Mouse (Mus musculus) c-Kit-positive CD71-positive TER-119-negative erythroid progenitor cells, embryonic 14.5 days (primary cell): ENCODE results near the gene Mctp2.

ENCODE experiments used
- DNase-seq: peaks from one replicate; pipeline ENCODE4 v3.0.0-alpha.2; 2013; ENCODE audit warnings: low read depth

Gene Mctp2

DNA sequence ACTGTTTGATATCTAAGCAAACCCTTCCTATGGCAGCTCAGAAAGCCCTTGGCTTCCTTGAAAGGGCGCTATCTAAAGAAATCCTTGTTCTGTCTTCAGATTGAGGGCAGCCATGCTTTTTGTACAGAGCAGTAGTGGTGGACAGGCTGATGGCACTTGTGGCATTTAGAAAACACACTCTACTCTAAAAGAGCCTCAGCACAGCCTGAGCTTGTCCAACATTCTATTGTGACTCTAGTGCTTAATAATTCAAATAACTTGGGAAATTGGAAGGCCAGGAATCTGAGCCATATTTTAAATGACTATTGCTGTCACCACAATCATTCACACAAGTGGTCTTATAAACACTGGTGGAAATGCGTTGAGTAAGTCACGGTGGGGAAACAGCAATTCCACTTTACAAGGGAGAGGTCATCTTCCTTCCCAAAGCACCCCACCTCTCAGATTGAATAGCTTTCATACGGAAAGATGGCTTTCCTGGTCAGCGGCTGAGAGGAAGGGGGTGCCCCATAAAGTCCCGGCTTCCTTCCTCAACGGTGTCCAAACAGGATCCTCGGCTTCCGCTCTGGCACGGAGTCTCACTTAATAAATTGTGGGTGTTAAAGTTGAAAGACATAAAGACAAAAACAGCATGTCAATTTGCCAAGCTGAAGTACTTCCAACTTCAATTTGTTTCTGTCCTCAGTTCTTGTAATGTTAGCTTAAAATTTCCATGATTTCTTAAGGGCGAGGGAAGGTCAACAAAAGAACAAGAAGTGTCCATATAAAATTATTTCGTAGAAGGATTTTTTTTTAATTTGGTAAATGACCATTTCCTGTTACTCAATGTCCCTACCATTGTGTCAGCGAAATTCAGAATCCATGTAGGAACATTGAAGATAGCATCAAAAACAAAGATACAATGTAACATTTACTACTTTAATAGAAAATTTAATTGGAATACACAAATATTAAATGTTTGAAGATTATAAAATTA lies 140.4 kb downstream of the Mctp2 start:
- DNase-seq: no peak

DNA sequence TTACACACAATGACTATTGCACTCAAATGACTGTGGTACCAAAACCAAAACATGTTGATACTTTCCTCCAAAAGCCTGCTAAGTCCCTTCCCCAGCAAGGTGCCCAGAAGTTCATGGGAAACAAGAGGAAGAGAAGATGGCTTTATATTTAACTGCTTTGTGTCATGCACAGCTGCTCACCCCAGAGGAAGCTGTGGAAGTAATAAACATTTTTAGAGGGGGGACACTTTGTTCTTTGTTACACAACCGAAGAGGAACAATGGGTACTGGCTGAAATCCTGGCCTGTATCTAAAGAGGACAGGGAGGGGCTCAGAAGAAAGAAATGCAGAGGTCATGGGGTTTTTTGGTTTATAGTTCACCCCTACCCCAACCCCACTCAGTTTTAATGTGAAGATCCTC lies 144.2 kb downstream of the Mctp2 start:
- no peak for DNase-seq

DNA sequence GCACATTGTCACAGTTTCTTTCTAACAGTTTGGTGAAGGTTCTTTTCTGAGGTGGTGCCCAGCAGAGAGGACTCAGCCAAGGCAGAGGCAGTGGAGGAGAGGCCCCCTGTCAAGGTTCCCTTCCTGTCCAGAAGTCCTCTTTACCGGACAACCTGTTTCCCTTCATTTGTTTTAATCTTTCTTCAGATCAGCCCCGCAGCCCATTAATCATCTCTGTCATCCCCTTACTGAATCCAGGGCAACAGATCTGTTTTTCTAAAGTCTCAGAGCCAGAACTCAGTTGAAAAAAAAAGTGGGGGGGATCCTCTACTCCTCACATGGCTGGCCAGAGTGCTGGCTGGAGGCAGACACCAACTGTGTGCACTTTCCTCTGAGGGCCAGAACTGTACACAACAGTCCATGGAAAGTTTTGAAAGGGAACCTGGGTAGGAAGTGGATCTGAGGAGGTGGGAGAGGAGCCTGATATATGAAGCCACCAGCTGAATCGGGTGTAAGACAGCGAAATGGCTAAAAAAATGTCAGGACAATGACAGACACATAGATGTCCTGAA lies 146.8 kb downstream of the Mctp2 start:
- no peak for DNase-seq

DNA sequence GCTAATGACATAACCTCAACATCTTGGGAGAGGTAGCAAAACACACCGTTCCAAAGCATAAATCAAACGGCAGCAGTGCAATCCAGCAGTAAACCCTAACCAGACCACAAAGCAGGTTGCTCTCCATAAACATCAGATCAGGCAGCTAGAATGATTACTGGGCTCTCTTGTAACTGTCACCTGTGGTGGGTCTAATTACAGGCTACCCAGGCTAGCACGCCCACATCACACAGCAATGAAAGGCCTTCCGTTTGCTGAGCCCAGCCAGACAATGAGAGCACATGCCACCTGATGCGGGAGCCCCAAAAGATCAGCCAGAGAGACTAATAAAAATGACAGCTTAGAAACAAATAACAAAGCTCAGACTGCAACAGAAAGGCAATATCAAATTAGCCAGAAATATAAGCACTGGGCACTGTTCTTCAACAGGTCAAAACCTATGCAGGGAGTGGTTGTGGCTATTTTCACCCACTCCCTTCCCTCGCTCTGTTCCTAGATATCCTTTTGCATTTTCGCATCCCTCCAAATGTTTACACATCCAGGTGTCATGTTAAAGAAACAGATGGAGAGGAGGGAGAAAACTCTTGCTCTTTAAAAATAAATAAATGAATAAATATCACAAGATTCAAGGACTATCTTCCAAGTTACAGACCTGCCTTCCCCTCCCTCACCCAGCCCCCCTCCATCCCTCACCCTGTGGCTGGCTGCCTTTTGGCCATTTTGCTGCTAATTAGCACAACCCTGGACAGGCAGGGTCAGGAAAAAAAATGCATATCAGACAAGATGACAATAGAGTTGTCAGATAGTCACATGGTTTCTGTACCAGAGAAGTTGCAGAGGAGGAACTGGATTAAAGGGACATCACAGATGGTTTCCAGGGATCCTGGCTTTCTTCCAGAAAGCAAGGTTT lies 155.4 kb downstream of the Mctp2 start:
- no peak for DNase-seq

DNA sequence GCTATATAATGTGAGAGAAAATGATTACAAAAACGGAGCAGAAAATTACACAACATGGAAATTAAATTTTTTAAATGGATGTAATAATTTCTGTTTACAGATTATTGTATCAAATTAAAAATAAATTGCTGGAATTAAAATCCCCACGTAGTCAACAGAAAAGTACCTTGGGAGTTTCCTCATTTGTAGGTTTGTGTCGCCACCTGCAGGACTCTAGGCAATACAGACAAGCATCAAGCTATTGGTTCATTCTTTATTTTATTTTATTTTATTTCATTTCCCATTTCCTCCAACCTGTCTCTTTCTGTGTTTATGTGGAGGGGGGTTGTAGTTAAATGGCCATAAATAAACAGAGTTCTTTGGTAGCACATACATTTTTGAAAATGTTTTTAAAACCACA lies 157.3 kb downstream of the Mctp2 start:
- no peak for DNase-seq

DNA sequence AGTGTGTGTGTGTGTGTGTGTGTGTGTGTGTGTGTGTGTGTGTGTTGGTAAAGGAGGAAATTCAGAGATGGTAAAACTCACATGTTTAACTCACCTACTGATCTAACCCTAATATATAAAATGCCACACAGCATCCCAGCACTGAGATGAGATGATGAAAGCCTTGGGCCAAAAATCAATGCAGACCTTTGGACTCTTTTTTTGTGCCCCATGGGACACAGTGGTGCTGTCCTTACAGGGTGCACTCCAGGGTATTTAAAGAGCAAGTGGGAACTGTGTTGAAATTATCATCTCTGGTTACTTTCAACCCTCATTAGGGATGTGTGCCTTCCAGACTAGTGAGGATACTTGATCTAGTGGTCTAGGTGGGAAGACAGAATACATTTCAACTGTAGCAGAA lies 159.6 kb downstream of the Mctp2 start:
- DNase-seq: no peak

DNA sequence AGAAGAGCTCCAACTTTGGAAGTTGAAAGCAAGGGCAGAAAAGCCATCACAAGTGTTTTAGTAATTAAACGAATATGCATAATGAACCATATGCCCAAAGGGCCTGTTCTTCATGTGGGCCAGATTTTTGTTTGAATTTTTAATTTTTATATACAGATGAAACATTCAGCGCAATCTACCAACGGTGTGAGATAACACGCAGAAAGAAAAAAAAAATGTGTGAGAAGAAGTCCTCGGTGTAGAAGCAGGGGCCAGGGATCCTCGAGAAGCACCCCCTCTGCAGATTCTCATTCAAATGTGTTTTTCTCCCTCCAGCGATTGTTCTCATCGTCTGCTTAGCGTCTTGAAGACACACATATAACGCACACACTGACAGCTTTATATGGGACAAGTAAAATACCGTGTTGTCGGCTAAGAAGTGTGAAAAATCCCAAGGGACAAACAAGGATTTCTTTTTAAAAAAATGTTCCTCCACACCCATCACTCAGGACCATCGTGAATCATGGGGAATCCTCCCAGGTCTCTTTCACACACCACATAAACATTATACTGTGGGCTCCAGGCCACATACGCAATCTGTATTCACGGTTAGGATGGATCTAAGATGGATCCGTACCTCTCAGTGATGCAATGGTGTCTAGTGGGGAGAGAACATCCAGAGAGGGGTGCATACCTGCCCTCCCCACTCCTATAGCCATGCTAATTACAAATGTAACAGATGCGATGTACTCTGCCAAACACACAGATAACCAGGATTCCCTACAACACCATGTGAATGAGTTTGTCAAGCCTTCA lies 160.5 kb downstream of the Mctp2 start:
- DNase-seq: no peak

DNA sequence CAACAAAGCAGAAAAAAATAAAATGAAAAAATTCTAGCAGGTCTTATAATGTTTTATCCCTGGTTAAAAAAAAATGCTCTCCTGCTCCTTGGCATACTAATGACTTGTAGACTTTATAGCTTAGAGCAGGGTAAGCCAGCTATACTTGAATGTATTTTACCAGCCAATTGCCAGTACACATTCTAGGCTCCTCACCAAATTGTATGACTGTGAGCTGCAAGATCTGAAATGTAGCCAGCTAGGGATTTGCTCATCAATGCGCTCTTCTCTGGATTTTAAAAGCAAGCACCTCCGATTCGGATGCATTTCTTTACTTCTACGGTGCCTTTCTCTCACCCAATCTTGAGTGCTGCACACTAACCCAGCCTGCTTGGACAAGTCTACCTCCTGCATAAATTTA lies 167.7 kb downstream of the Mctp2 start:
- no peak for DNase-seq

DNA sequence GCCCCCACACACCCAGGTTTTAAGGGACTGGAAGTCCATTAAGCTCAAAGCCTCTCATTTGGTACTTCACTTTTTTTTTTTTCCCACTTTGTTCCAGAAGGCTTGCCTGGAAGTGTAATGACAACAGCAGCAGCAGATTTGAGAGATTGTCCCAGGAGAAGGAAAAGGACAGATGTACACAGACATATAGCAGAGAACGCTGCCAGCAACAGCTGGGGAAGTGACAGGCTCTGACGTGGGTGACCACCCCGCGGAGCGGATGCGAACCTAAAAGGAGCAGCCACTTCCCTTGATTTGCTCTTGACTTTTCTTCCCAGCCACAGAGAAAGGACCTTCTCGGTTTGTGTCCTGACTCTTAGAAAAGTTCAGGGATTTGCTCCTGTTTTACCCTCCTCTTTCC lies 185.4 kb downstream of the Mctp2 start:
- DNase-seq: no peak

DNA sequence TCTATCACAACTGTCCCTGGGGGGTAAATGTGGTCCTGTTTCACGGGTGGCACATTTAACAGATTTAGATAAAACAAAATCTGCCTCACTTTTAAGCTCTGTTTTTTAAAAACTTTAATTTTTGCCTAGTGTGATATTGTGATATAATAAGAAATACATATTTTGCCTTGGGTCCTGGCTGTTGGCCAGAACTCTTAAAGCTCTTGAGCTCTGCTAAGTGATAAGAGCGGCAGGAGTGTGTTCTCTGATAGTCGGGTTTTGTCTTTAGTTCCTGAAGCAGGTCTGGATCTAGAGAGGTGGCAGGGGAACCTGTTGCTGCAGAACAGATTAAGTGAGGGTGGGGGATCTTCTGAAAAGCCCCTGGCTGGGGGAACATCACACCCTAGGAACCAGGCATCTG lies 186.7 kb downstream of the Mctp2 start:
- DNase-seq: no peak

DNA sequence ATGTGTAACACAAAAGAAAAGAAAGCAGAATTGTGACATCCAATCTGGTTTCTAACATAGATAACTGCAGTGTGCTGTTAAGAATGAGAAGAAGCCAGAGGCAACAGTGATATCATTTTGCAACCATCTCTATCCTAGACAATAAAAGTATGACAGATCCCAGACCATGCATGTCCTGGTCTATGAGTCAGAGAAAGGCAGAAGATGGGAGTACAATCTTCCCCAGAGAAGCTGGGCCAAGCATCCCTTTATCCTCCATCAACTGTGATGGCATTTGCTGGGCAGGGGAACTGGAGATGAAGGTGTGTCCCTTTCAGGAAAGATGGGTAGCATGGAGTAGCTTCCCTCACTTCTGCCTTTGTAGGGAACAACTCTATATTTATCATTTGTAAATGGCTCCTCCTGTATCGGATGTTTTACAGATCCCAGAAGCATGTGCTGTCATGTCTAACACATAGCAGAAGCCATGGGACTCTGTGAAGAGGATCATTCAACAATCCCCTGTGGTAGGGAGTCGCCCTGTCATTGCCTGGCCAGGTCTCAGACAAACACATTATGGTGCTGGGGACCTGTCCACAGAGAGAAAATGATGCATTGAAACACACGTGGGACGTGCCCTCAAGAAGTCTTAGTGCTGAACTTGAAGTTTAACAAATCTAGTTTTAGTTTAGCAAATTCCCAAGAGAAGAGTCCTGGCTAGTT lies 188.9 kb downstream of the Mctp2 start:
- no peak for DNase-seq

DNA sequence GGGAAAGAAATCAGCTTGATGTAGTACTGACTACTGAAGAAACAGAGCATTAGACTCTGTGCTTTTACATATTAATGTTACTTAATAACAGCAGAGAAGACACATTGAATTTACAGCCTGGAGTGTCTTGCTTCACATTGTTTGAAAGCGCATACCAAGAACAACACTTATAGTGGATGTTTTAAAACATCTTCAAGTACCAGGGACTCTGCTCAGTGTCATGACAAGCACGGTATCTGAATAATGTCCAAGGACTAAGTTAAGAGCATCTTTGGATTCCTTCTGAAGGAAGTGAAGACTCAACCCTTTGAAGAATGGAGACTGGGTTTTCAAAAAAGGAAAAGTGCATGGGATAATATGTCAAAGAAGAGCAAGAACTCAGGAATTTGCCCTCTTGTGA lies 191.3 kb downstream of the Mctp2 start:
- no peak for DNase-seq

DNA sequence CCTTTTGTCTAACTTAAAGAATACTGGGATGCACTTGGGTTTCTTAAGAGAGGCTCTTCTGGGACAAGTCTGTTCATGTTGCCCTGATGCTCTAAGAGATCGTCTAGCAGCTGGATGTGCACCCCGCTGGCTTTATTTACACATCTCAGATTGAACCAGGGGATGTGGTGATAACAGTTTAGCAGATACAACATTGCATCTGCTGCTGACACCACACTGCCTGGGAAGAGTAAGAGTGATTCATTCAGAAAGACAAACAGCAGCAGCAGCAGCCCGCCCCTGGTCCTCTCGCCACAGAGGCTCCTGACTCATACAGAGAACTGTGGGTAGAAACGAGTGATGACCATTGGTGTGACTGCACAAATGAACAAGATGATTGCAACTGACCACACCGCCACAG lies 195.8 kb downstream of the Mctp2 start:
- no peak for DNase-seq

DNA sequence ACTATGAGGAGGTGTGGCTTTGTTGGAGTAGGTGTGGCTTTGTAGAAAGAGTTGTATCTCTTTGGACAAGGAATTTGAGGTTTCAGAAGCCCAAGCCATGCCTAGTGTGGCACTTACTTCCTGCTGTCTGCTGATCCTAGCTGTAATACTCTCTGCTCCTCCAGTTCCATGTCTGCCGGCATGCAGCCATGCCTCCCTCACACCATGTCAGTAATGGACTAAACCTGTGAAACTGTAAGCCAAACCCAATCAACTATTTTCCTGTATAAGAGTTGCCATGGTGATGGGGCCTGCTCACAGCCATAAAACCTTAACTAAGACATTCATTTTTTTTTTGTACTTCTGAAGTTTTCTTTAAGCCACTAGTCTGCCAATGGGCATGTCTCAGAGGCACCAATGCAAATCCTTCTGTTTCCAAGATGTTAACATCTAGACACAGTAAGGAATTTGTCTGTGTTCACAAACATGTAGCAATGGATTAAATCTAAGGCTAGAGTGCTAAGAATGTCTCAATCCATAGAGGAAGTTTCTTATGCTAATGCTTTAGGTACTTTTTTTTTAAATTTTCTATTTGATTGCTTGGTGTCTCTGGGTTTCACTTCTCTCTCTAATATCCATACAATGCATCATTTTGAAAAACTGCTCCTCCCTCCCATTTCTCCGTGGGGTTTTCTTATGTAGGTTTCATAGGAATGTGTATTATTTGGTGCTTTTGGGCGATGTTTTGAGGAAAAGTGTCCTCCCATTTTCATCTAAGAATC lies 197.6 kb downstream of the Mctp2 start:
- no peak for DNase-seq

DNA sequence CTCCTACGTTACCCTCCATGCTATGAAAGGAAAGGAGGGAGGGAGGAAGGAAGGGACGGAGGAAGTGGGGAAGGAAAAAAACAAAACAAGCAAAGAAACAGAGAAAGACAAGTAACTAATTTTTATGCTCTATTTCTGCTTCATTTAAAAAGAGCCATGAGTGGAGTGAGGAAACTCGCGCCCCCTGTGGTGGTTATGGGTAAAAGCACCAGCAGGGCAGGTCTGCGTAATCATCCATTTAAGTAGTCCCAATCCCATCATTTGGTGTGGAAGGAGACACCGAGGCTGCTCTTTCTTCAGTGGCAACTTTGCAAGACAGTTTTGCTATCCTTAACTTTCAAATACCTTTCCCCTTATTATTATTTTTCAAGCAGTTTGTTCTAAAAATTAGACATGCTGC lies 202.2 kb downstream of the Mctp2 start:
- no peak for DNase-seq

DNA sequence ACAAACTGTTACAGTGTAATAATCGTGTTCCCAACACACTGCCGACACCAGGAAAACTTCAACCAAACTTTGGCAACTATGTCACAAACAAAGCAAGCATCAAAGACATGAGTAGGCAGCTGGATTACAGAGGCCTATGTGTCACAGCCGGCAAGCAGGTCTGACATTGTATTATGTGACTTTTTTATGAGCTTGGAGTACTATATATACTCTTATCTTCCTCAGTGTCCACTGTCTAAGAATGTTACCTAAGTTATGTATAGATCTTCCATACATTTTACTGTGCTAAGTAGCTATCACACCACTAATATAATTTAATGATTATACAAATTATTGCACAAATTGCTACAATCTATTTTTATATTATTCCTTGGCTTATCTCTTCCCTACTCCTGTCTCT lies 202.8 kb downstream of the Mctp2 start:
- no peak for DNase-seq

DNA sequence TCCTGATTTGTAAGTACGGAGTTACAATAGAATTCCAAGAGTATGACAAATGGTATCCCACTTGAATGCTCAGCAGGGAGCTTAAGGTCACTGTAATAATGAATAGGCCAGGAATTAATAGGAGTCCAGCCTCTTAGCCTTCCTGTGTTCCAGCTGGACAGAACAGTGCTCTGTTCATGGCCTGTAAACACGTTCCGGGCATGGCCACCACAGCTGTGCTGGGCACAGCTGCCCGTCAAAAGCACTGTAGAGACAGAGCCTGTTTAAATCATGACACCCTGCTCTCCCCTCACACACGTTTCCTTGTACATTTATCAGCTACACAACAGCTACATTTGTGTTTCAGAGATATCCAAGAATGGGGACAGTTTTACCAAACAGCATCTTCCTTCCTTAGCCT lies 205.7 kb downstream of the Mctp2 start:
- no peak for DNase-seq

DNA sequence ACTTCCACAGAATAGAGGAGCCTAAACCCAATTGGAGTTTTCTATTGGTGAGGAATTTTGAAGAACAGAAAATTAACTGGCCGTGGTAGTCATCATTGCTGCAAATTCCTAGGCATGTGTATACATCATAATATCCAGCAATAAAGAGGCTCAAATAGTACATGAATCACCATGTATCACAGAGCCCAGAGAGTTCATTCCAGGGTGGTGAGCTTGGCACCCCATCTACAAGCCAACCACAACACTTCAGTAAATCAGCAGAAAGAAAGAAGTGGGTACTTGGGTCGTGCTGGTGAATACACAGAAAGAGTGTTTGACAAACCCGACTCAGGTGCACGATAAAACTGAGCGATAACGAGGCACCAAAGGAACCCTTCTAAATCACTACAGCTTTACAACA lies 207.8 kb downstream of the Mctp2 start:
- DNase-seq: no peak

DNA sequence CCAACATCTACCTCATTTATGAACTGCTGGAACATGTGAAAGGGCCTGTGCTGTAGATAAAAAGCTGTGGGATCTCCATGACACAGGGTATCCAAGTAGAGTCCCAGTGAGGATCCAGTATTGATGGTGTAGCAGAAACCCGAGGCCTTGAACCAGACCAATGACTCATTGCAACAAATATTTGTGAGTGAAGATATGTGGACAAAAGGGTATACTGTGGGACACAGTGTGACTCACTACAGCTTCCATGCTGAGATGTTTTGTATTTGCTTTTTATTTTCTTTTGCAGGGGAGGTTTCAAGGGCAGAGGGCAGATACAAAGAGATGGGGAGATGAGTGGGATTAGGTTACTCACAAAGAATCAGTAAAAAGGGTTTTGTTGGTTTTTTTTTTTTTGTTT lies 209.4 kb downstream of the Mctp2 start:
- no peak for DNase-seq

DNA sequence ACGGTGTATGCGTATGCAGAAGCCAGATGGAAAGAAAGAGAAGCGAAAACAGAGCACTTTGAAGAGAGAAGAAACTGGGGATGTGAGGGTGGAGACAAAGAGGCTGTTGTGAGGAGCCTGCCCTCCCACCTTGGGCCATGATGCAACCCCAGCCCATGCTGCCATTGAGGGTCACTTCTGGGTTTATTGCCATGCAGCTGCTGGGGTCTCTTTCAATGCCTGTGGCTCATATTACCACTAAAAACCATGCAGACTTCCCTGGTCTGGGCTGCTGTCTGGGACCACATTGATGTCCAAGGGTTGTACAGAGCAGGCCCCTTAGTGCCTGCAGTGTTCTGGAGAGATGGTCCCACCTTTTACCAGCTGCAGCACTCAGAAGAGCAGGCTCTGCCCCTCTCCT lies 210.0 kb downstream of the Mctp2 start:
- DNase-seq: no peak
